Mouse (Mus musculus) embryo, embryonic 11 days (tissue): ENCODE results near the gene Med25.

Experiments
- DNase-seq: peaks from one replicate; pipeline ENCODE4 v3.0.0-alpha.2; 2015

Med25 gene

GRCm38 (mm10) chr7:44861429-44861816, 31.1 kb downstream of the Med25 start:
- no peak for DNase-seq

- DNase-seq, result peak; percentile 84
Observed at GRCm38 (mm10) chr7:44860576-44861428, 31.7 kb downstream of the Med25 start.

GRCm38 (mm10) chr7:44859896-44860295, 32.6 kb downstream of the Med25 start:
- no peak for DNase-seq

DNA sequence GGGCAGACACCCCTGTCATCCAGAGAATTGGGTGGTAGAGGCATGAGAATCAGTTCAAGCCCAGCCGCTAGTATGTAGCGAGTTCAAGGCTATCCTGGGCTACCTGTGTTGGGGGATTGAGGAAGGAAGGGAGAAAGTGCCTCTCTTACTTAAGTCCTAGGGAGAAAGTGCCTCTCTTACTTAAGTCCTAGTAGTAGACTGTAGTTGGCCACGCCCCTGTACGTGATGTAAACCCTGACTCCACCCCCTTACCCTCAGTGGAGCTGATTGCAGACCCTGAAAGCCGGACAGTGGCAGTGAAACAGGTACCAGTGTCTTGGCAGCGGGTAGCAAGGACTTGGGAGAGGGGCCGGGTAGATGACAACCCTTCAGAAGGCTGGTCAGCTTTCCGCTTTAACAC, 34.6 kb downstream of the Med25 start:
- peak; percentile 59 for DNase-seq

- peak; percentile 93 for DNase-seq
Observed at GRCm38 (mm10) chr7:44857042-44857552, 35.4 kb downstream of the Med25 start, which contains the start of gene Pnkp. Gene Pnkp (plus strand): TSS chr7:44857139.

- DNase-seq, result no peak
Observed at GRCm38 (mm10) chr7:44856265-44856916, 36.1 kb downstream of the Med25 start.

DNA sequence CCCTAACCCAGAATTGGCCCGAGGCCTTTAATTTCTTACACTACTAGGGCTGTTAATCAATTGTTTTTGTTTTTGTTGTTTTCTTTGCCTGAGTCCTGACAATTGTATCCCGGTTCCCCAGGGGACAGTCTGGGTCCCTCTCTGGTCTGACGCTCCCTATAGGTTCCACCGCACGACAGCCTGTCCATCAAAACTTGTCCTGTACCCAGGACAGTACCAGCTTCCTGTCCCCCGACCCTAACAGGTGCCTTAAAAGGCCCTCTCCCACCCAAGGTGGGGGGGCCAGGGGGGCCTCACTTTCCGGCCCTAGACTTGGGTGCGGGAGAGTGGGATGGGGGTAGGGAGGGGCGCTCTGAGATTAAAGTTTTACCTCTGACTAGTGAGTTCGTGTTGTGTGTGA, 37.5 kb downstream of the Med25 start:
- DNase-seq, result no peak

DNA sequence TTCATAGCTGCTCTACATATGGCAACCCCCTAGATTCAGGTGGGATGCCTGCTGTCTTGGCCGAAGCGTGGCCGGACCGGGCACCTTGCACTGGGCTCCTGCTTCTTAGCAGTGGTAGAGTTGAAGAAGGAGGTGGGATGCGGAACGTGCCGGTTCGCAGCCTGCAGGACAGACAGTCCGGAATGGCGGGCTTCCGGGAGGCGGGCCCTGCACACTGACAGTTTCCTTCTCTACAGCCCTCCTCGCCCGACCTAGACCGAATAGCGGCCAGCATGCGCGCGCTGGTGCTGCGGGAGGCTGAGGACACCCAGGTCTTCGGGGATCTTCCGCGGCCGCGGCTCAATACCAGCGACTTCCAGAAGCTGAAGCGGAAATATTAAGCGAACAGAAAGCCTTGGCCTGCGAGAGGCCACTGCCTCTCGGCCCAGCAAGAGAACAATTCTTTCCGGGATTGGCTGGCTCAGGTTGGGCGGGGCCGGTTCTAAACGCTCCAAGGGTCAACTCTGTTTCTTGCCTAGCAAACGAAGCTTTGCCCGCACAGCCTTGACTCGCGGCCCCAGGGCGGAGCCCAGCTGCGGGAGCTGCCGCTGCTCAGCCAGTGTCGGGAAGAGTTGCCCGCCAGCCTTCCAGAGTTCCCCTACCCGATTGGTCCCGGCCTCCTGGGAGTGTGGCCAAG, 38.0 kb downstream of the Med25 start:
- peak; percentile 88 for DNase-seq

- no peak for DNase-seq
Observed at GRCm38 (mm10) chr7:44853596-44854355, 38.7 kb downstream of the Med25 start.

DNA sequence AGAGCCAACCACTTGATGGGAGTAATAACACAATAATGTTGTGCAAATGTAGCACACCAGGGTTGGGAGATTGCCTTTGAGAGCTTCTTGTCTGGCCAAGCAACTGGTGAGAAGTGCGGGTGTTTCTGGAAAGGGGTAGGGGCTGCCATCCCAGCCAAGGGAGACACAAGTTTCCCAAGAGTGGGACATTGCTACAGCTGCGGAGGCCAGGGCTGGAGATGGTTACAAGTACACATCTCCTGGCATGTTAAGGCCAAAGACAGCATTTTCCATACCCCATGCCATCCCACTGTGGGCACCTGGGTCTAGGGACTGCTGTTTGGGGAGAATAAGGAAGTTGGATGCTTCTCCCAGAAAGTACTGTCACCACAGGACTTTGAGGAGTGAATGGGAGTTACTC, 39.4 kb downstream of the Med25 start:
- no peak for DNase-seq

DNA sequence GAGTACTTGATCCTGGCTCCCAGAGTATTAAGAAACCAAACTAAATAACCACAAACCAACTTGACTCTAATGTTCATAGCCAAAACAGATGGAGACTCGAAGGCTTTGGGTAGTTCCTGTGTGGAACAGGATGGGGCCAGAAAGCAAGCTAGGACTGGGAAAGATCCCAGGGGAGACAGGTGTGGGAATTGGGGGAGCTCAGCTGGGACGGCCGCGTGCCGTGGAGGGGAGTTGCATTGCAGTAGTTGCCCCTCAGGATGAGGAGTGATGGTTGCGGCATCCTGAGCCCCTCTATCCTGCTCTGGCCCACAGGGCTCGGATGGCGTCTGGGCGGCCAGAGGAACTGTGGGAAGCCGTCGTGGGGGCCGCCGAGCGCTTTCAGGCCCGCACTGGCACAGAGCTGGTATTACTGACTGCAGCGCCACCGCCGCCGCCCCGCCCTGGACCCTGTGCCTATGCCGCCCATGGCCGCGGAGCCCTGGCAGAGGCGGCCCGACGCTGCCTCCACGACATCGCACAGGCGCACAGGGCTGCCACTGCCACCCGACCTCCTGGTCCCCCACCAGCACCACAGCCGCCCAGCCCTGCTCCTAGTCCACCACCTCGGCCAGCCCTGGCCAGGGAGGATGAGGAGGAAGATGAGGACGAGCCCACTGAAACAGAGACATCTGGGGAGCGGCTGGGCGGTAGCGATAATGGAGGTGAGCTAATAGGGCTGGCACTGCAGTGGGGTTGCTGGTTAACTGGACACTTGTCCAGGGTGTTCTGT, 40.1 kb downstream of the Med25 start:
- no peak for DNase-seq

DNA sequence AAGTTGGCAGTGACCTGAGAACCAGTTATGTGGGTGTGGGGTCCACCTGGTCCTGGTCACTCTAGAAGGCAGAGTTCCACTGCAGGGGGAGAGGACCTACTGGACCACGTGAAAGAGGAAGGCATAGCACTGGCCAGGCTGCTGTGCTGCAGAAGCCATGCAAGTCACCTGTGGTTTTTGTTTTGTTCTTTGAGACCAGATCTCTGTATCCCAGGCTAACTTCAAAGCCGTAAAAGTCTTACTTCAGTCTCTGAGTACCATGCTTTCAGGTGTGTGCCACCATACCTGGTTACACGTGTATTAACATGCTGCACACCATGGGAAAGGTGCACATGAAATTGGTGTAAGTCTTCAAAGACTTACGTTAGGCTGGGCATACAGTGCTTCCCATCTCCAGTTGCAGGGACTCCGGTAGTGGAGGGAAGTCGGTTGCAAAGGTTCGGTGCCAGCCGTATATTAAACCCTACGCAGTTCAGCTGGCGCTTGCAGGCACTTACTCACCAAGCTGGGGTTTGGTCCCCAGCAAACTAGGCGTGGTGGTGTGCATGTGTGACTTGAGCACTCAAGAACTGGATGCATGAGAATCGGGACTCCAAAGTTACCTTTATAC, 40.8 kb downstream of the Med25 start:
- no peak for DNase-seq

GRCm38 (mm10) chr7:44850789-44851624, 41.5 kb downstream of the Med25 start:
- DNase-seq, result no peak

DNA sequence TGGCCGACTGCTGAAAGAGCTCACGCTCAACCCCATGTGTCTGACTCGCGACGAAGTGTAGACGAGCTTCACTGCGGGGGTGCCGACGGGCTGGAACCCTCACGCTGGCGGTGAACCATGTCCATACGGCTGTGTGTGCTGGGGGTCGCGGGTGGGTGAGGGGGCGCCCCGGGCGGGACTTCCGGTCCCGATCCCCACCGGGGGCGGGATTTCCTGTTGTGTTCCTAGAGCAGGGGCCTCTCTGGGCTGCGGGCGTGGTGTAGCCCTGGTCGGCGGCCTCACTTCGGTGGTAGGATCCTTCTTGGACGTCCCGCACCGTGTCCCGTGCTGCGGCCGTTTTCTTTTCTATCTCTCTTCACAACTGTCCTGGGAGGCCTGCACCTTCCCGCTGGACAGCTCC, 42.4 kb downstream of the Med25 start:
- peak; percentile 93 for DNase-seq

GRCm38 (mm10) chr7:44849416-44850111, 42.9 kb downstream of the Med25 start:
- peak; percentile 95 for DNase-seq

DNA sequence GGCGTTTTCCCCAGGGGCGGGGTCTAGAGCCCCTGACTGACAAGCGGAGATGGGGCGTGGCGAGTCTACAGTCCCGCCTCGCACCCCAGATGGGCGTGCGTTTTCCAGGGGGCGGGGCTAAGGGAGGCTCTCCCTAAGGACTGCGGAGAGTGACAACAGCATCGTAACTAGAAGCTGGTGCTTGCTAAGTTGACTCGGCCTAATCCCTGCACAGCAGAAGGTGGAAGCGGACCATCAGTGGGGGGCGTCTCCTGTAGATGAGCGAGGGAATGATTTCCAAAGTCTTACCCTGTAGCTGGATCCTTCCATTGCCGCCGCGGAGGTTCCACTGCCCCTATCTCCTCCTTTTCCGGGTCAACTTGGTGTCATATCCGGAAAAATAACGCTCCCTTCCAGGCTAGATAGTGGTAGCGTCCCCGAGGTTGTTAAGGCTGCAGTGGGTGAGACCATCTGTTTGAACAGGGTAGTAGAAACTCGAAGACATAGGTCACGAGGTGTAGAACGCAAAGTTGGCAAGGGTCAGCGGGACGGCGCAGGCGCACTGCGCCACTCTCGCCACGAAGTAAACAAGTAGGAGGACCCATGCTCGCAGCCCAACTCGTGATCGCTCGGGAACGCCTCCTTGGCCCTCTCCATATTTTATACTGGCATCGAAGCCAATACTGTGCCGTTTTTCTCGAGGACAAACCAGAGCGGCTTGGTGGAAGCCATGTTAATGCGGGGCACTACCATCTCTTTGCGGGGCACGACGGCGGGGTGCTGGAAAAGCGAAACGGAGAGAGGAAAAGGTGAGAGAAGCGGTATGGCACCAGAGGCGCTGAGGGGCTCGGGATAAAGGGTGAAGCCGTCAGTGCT, 43.7 kb downstream of the Med25 start, which contains the start of the genes Akt1s1 and Tbc1d17:
Gene Akt1s1 (plus strand): TSS at position 431 of the 855 bp plus-strand sequence.
Gene Tbc1d17 (minus strand): TSS at position 519 of the 855 bp plus-strand sequence.
- peak; percentile 97 for DNase-seq

DNA sequence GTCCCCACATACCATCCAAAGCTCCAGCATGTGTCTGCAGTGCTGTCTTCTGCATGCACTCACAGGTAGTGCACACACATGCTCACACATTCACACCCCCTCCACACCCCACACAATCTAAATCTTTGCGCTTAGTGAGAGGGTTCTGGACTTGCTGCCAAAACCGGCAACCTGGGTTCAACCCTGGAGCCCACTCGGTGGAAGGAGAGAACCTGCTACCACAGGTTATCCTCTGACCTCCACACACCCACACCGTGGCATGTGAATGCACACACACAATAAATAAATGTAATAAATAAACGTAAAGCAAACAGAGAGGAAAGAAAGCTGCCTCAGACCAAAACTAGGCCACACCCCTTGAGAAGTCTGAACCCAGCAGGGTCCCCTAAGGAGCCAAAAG, 44.7 kb downstream of the Med25 start:
- no peak for DNase-seq

DNA sequence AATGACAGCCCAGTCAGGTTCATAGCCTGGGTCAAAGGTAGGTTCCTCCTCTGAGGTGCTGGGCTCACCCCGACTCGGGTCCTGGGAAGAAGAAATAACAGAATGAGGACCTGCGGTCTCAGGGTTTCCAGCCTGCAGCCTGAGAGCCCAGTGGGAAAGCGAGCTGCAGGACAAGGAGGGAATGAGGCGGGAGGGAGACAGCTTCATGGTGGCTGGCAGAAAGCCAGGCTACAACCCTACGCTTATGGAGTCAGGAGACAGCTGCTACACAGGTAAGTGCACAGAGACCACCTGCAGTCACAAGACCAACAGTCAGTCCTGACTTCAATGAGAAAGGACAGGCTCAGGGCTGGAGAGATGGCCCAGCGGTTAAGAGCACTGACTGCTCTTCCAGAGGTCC, 45.7 kb downstream of the Med25 start:
- DNase-seq, result no peak

- DNase-seq, result no peak
Observed at GRCm38 (mm10) chr7:44845006-44845405, 47.5 kb downstream of the Med25 start.
